Mouse (Mus musculus) lung, adult 2 months (tissue): ENCODE measurements around the gene B3gat1. TPM values are rescaled to one million over a fixed set of nuclear protein-coding genes. Genes with fewer than 3 reads are reported as not detected.

Experiments used
- DNase-seq: peaks from one replicate; pipeline ENCODE4 v3.0.0; 2022
- H3K4me1 ChIP-seq: fragments of 200-500 bp; 2 replicates; pipeline ENCODE4 v1.6.1; 2011; ENCODE audit warnings: low read length; ENCODE audit not compliant: control insufficient read depth, insufficient read depth
- H3K4me3 ChIP-seq: fragments of 200-500 bp; replicated peaks from 2 replicates; pipeline ENCODE3; 2011; ENCODE audit warnings: low read depth, mild to moderate bottlenecking, control low read depth, low read length; ENCODE audit errors: extremely low read depth
- CTCF ChIP-seq: fragments of 200-500 bp; IDR thresholded peaks from 2 replicates; pipeline ENCODE4 v1.5.1; 2011; ENCODE audit warnings: mild to moderate bottlenecking, low read length, control low read depth; ENCODE audit not compliant: insufficient read depth
- POLR2A ChIP-seq: fragments of 200-500 bp; IDR thresholded peaks from 2 replicates; pipeline ENCODE4 v1.6.1; 2011; ENCODE audit warnings: low read depth, mild to moderate bottlenecking, control low read depth, low read length, borderline replicate concordance; ENCODE audit errors: extremely low read depth
- WGBS: fragments of 180-500 bp; shearing (Covaris S2); methylation state at CpG from one replicate; pipeline ENCODE4 v1.1.7; 2018; 5-methylcytosine and 5-hydroxymethylcytosine counted together
- polyA plus RNA-seq: library from polyadenylated mRNA; depleted of rRNA; stranded (reverse); fragments of >200 nt; gene quantifications from 2 replicates; pipeline ENCODE4 v1.2.3, GENCODE M21; 2012

The B3gat1 gene
- polyA plus RNA-seq, 1 experiment: 0.15 TPM

DNA sequence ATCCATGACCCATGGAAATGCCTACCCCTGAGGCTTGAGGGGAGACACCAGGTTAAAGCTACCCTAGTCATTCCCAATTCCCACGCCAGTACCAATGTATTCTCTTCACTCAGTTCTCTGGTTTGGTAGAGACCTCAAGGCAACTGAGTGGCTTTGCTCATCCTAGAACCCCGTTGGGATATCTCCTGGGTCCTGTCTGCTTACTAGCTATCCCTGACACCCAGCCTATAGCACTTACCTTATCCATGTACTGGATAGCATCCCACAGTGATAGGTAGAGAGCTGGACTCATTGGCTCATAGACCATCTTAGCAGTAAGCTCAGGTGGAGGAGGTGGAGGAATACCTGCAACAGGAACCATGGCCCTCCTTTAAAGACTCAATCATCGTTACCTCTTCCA is 34.7 kb downstream of the B3gat1 start:
- WGBS: 80% methylated on average over 3 of the region's 3 CpGs
- TF ChIP-seq POLR2A (no peak), CTCF (no peak)
- no peaks in the 10 kb centered on the region for H3K4me1 ChIP-seq
- no peak overlapping the region for H3K4me3 ChIP-seq
- DNase-seq: no peak

DNA sequence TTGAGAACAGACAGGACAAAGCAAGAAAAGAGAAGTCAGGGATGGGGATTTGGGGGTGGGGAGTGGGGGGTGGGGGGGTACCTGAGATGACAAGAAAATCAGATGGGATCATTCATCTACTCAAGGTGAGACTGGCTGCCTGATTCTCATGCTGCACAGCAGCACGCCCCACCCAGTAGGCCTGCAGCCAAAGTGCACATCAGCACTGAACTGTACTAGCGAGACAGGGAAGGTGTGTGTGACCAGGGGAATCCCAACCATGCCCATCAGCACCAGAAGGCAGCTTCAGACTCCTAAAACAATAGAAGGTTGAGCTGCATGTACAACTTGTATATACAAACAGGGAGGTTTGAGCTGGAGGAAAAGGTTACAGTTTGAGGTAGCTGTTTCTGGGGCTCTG is 42.2 kb downstream of the B3gat1 start:
- no peak for TF ChIP-seq CTCF
- no peak for TF ChIP-seq POLR2A
- no peak for DNase-seq
- Histone ChIP-seq H3K4me3 (no peak overlapping the region), H3K4me1 (no peaks in the 10 kb centered on the region)
- 73% methylated on average over 2 of the region's 2 CpGs for WGBS

- no peaks in the 10 kb centered on the region for H3K4me1 ChIP-seq
- DNase-seq: no peak
- TF ChIP-seq CTCF: peak; percentile 55; the same call in 1 of the 2 replicates
- TF ChIP-seq POLR2A: no peak
- H3K4me3 ChIP-seq: no peak overlapping the region
- WGBS: 61% methylated on average over 6 of the region's 6 CpGs
These were observed 42.8 kb downstream of the B3gat1 start for GRCm38 (mm10) chr9:26776122-26776902.

DNA sequence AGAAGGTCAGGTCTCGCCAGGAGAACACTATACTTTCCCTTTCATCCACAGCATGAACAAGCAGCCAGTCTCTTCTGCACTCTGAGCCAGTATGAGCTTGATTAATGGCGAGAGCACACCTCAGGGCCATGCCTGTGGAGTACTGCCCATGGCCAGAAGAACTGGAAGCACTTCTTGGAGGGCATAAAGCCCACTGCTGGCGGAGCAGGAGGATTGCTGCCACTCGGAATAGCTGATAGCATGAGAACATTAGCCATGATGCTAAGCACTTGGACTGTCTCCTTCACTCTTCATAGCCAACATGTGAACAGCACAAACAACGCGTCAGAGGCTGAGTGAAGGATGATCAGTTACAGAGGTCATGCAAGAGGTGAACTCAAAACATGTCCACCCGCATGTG is 44.9 kb downstream of the B3gat1 start:
- no peak for TF ChIP-seq POLR2A
- no peak for TF ChIP-seq CTCF
- no peaks in the 10 kb centered on the region for H3K4me1 ChIP-seq

DNA sequence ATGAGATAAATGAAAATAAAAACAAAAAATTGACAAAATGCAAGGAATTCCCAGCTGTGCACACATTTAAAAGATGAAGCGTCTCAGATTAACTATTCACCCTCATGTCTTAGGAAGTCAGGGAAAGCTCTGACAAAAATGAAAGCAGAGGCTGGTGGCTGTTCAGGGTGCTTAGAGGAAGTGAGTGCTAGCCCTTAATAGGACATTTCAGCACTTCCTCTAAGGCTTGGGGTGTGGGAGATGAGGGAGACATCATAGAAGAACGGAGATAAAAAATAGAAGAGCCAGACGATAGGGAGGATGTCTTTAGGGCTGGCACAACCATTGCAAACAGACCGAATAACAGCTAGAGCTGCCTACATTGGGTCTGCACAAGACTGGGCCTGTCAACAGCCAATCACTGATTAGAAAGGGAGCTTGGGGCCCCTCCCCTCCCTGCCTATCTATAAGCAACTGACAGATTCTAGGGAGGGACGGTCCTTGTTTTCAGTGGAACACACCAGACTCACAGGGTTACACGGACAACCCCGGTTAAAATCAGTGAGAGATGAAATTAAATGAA is 50.0 kb downstream of the B3gat1 start:
- 44% methylated on average over 7 of the region's 7 CpGs for WGBS

More for the DNA sequence above, 44.9 kb downstream of the B3gat1 start:
- no peak for DNase-seq
- 67% methylated on average over 7 of the region's 7 CpGs for WGBS
- no peak overlapping the region for H3K4me3 ChIP-seq

DNA sequence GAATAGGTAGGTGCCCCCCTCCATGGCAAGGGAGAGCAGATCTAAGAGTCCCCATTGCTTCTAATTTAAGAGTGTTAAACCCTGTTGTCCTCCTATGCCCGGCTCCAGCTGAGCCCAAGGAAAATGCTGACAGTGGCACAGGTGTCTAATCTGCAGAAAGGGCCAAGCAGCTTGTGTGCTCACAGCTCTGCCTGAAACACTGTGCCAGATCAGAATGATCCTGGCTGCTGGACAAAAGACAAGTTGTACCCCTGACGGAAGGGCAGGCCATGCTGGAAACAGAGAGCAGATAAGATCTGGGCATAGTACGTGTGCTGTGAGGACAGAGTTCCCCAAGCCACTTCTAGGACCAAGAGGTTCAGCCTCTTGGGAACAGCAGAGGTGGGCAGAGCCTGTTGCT is 59.3 kb downstream of the B3gat1 start:
- 41% methylated on average over 3 of the region's 3 CpGs for WGBS
- DNase-seq: no peak
- Histone ChIP-seq H3K4me3 (no peak overlapping the region), H3K4me1 (peaks cover 3% of the 10 kb centered on the region; the same call in 1 of the 2 replicates)
- TF ChIP-seq CTCF: no peak
- 0 out of 2 replicates have a peak, but pooled peaks have one; percentile 8 for TF ChIP-seq POLR2A

More for the DNA sequence above, 50.0 kb downstream of the B3gat1 start:
- no peak for DNase-seq
- Histone ChIP-seq H3K4me3 (no peak overlapping the region), H3K4me1 (no peaks in the 10 kb centered on the region; the same call in 1 of the 2 replicates)
- no peak for TF ChIP-seq POLR2A
- TF ChIP-seq CTCF: no peak

DNA sequence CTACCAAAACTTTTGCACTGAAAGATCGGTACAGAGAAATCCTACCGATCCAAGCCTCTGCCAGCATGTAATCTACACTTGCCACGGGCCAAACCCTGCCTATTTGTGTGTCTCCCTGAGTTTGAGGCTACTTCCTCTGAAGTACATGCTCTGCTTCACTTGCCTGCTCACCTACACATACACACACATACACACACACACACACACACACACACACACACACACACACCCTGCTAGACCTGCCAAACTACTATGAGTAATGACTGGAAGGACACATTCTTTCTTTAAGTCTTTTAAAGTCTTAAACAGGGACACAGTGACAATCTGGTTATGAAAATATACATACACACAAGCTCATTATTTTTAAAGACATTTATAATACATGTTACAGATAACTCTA is 64.7 kb downstream of the B3gat1 start:
- TF ChIP-seq CTCF: no peak
- TF ChIP-seq POLR2A: no peak
- no peak for DNase-seq
- WGBS: 80% methylated on average over 3 of the region's 3 CpGs
- H3K4me3 ChIP-seq: no peak overlapping the region
- H3K4me1 ChIP-seq: no peaks in the 10 kb centered on the region

GRCm38 (mm10) chr9:26798731-26799130 is 65.2 kb downstream of the B3gat1 start:
- WGBS: 74% methylated on average over 1 of the region's 1 CpGs
- TF ChIP-seq POLR2A (no peak), CTCF (no peak)
- no peaks in the 10 kb centered on the region; the same call in 1 of the 2 replicates for H3K4me1 ChIP-seq
- DNase-seq: no peak
- no peak overlapping the region for H3K4me3 ChIP-seq

DNA sequence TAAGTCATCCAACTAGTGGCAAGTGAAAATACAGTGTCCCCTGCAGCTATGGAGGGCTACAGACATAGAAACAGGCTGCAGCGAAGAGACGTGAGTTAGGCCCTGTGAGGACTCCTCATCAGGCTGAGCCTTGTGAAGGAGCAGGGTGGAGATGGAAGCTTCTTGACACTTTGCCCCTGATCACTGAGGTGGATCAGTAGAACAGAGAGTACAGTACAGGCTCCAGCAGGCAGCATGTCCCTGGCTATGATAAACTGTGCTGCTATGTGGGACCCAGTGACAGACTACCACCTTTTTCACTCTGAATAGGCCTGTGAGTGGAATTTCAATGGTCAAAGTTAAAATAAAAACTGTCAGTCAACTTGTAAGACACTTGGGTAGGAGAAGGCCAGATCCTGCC is 66.8 kb downstream of the B3gat1 start:
- H3K4me1 ChIP-seq: no peaks in the 10 kb centered on the region; the same call in 1 of the 2 replicates
- no peak for DNase-seq
- no peak overlapping the region for H3K4me3 ChIP-seq
- no peak for TF ChIP-seq CTCF
- TF ChIP-seq POLR2A: no peak
- 97% methylated on average over 2 of the region's 2 CpGs for WGBS

DNA sequence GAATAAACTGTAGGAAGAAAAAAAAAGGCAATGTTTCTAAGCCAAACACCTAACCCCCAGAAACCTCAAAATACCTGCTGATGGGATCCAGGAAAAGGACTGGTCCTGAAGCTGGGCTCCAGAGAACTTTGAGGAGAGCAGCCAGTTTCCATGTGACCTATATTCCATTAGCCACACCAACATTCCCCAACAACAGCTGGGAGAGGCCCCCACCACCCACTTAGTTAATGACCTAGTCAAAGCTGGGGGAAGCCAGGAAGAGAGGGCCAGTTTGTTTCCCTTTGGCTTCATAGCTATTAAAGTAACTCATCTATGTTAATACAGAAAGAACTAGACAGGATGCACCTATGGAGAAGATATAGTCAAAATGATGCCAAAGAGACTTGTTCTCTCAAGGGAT is 70.8 kb downstream of the B3gat1 start:
- no peak for TF ChIP-seq CTCF

More for the DNA sequence above, 70.8 kb downstream of the B3gat1 start:
- Histone ChIP-seq H3K4me1 (peaks cover 6% of the 10 kb centered on the region), H3K4me3 (no peak overlapping the region)
- no peak for DNase-seq
